Mouse (Mus musculus) megakaryocyte, embryonic 14.5 days (primary cell): ENCODE measurements around the gene Tldc2. TPM values are rescaled to one million over a fixed set of nuclear protein-coding genes. Genes with fewer than 3 reads are reported as not detected.

Source experiments
- H3K27me3 ChIP-seq: replicated peaks from 2 replicates; pipeline ENCODE3; 2012; ENCODE audit warnings: inconsistent platforms
- H3K36me3 ChIP-seq: replicated peaks from 2 replicates; pipeline ENCODE3; 2012; ENCODE audit warnings: low read length, inconsistent platforms, mixed read lengths
- H3K4me1 ChIP-seq: 2 replicates; pipeline ENCODE4 v1.6.1; 2012; ENCODE audit warnings: inconsistent platforms
- H3K4me3 ChIP-seq: replicated peaks from 2 replicates; pipeline ENCODE3; 2012; ENCODE audit warnings: moderate library complexity, mild to moderate bottlenecking, inconsistent platforms
- H3K9me3 ChIP-seq: 2 replicates; pipeline ENCODE4 v1.6.1; 2012; ENCODE audit warnings: inconsistent platforms
- FLI1 ChIP-seq: IDR thresholded peaks from 2 replicates; pipeline ENCODE4 v1.6.1; 2012; ENCODE audit warnings: low read length, inconsistent platforms, mixed read lengths
- GATA1 ChIP-seq: IDR thresholded peaks from 3 replicates; pipeline ENCODE4 v1.6.1; 2012; ENCODE audit warnings: mixed read lengths, low read length, inconsistent platforms, borderline replicate concordance
- polyA plus RNA-seq: library from polyadenylated mRNA; stranded (reverse); fragments of >175 nt; gene quantifications from 2 replicates; pipeline ENCODE4 v1.2.3, GENCODE M21; 2012; ENCODE audit warnings: low replicate concordance; ENCODE audit not compliant: insufficient read depth

Gene Tldc2
- polyA plus RNA-seq, 1 experiment, result not detected

DNA sequence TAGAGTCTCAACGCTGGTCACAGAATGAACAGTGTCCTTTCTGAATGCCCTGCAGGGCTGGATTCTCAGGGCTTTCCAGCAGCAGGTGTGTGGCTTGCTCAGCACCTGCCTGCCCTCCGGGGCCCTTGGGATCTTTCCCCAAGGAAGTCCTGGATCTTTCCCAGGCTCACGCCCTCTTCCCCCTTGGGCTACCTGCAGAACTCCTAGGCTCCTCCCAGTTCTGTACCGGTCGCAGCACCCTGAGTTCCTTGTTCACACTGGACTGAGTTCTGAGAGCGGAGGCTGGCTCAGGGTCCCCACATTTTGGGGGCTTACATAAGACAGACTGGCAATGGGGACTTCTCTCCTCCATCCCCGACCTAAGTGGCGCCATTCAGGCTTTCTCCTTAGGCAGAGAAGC, 27.7 kb upstream of the Tldc2 start:
- H3K4me3 ChIP-seq, result no peak overlapping the region
- H3K9me3 ChIP-seq, result no peaks in the 10 kb centered on the region
- peaks cover 62% of the 10 kb centered on the region for H3K4me1 ChIP-seq
- TF ChIP-seq FLI1 (no peak), GATA1 (no peak)
- peaks cover 64% of the 10 kb centered on the region for H3K36me3 ChIP-seq
- no peaks in the 10 kb centered on the region for H3K27me3 ChIP-seq

DNA sequence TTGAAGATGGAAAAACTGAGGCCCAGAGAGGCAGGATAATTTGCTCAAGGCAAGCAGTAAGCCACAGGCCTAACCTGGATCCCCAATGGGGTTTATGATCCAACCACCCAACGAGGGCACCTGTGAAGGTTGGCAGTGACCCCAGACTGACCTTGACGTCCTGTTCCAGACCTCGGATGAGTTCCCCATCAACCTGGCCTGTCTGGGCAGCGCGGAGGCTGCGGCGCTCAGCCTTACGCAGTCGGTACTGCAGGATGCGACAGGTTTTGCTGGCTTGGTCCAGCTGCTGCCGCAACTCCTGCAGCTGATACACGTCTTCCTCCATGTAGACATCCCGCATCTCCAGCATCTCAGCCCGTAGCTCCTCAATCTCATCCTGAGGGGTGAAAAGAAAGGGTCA, 26.8 kb upstream of the Tldc2 start:
- no peak overlapping the region for H3K4me3 ChIP-seq
- no peak for TF ChIP-seq FLI1
- no peak for TF ChIP-seq GATA1
- no peaks in the 10 kb centered on the region for H3K9me3 ChIP-seq
- peaks cover 59% of the 10 kb centered on the region for H3K36me3 ChIP-seq
- H3K27me3 ChIP-seq, result no peaks in the 10 kb centered on the region
- H3K4me1 ChIP-seq, result peaks cover 62% of the 10 kb centered on the region

DNA sequence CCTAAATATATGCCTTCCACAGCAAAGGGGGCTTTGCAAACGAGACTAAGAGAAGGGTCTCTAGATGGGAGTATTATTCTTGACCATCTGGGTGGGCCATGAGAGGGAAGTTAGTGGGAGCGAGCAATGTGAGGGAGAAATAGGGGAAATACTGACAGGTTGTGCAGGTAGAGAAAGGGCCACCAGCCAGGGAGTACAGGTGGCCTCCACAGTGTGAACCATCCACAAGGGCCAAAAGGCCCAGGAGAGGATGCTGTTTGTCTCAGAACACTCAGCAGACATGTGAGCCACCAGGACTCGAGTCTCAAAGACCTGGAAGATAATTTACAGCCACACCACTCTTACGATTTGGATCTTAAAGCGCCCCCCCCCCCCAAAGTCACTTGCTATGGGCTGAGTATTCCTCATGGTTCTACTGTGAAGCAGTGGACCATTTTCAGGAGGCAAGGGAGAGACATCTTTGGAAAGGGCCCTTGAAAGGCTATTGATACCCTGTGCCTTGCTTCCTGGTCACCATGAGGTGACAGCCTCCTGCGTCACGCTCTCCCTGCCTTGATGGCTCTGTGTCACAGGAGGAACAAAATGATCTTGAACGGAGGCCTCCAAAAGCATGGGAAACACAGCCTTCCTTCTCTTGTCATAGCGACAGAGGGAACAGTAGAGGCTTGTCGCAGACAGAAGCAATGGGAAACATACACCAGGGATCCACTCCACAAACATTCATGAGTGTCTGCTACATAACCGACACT, 26.1 kb upstream of the Tldc2 start:
- no peaks in the 10 kb centered on the region for H3K27me3 ChIP-seq
- peaks cover 62% of the 10 kb centered on the region for H3K4me1 ChIP-seq
- TF ChIP-seq GATA1, result no peak
- H3K9me3 ChIP-seq, result no peaks in the 10 kb centered on the region
- H3K36me3 ChIP-seq, result peaks cover 62% of the 10 kb centered on the region
- H3K4me3 ChIP-seq, result no peak overlapping the region

DNA sequence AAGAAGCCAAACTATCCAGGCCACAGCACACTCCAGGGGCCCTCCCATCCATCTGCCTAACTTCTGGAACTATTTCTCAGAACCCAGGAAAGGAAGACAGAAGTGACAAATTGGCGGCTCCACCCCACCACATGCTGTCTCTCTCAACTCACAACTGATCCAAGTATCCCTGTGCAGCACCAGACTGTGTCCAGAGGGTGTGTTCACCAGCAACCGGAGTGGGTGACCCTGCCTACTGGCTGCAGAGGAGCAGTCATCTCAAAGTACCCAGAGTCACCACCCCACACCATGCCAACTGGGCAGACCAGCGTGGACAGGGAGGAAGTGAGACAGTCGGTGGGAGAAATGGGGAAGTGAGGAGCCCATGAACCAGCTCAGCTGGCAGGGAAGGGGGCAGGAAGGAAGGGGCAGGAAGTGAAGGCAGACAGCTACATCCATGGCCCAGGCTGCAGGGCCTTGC, 23.6 kb upstream of the Tldc2 start:
- Histone ChIP-seq H3K9me3 (no peaks in the 10 kb centered on the region), H3K4me1 (peaks cover 69% of the 10 kb centered on the region), H3K36me3 (peaks cover 57% of the 10 kb centered on the region), H3K4me3 (peak overlapping the region; percentile 85), H3K27me3 (no peaks in the 10 kb centered on the region)
- TF ChIP-seq FLI1, result no peak; the same call in 1 of the 2 replicates
- no peak for TF ChIP-seq GATA1

DNA sequence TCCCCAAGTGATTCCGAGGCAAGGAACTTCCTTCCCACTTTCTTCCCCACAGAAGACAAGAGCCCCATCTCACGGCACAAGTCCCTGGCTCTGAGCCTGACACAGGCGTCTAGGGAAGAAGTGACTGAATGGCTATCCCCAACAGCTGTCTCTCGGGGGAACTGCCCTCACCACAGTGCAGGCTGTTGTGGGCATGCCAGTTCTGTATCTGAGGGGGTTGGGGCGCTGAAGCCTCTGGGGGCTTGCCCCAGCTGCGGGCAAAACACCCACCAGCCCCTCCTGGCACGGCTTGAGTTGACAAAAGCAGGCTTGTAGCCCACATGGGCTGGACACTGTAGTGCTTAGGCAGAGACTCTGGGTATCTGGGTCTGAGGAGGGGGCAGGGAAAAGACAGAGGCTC, 22.7 kb upstream of the Tldc2 start:
- Histone ChIP-seq H3K4me1 (peaks cover 72% of the 10 kb centered on the region), H3K36me3 (peaks cover 50% of the 10 kb centered on the region), H3K4me3 (no peak overlapping the region), H3K27me3 (no peaks in the 10 kb centered on the region), H3K9me3 (no peaks in the 10 kb centered on the region)
- TF ChIP-seq GATA1 (no peak), FLI1 (no peak)

DNA sequence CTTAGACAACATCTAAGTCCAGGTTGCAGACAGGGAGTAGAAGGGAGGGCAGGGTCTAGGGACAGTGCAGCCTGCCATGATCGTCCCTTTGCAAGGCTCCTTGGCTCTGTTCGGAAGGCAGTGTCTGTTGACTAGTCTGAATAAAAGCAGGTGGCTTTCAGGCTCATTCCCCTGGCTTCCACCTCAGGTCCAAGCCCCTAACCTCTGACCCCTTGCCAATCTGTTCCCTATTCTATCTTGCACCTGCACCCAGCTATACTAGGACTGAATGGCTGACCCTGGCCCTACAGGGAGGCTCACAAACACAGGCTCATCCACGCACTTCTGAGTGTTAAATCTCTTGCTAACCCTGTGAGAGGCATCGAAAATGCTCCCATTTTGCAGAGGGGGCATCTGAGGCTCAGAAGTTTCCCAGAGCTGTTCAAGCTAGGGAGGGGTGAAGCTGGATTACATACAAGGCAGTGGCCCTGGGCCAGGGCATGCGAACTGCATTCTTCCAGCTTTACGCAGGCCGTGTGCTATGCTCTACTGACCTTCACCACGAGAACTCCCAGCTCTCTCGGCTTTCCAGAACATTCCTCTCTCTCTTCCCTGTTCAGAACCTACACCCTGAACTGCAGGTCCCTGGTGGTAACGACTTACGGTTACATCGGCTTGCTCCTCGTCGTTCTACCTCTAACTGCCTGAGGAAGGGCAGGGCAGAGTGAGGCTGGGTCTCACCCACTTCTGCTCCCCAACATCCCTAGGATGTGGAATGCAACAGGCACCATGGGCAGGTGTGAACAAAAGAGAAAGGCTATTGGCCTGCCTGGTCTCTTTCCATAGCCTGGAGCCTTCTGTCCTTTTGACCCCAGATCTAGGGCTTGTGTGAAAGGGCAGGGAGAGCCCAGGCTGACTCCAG, 21.6 kb upstream of the Tldc2 start:
- Histone ChIP-seq H3K4me3 (no peak overlapping the region), H3K9me3 (no peaks in the 10 kb centered on the region), H3K36me3 (peaks cover 40% of the 10 kb centered on the region), H3K4me1 (peaks cover 80% of the 10 kb centered on the region), H3K27me3 (no peaks in the 10 kb centered on the region)
- TF ChIP-seq GATA1 (no peak), FLI1 (no peak)

DNA sequence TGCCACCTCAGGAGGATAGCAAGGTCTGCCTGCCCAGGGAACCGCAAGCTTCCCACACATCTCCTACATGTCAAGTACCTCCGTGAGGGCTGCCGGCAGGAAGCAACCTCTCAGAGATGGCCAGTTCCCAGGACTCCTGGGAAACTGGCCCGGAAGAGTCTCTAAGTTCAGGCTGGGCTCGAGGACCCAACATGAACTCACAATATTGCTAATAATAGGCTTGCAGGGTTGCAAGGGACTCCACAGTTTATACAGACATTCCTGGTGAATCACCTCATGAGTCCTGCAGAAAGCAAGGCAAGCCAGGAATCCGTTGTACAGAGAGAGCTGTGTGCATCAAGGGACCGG, 21.0 kb upstream of the Tldc2 start:
- H3K27me3 ChIP-seq, result no peaks in the 10 kb centered on the region
- no peak for TF ChIP-seq GATA1
- H3K4me3 ChIP-seq, result no peak overlapping the region
- peaks cover 86% of the 10 kb centered on the region for H3K4me1 ChIP-seq
- H3K9me3 ChIP-seq, result no peaks in the 10 kb centered on the region
- H3K36me3 ChIP-seq, result peaks cover 34% of the 10 kb centered on the region

DNA sequence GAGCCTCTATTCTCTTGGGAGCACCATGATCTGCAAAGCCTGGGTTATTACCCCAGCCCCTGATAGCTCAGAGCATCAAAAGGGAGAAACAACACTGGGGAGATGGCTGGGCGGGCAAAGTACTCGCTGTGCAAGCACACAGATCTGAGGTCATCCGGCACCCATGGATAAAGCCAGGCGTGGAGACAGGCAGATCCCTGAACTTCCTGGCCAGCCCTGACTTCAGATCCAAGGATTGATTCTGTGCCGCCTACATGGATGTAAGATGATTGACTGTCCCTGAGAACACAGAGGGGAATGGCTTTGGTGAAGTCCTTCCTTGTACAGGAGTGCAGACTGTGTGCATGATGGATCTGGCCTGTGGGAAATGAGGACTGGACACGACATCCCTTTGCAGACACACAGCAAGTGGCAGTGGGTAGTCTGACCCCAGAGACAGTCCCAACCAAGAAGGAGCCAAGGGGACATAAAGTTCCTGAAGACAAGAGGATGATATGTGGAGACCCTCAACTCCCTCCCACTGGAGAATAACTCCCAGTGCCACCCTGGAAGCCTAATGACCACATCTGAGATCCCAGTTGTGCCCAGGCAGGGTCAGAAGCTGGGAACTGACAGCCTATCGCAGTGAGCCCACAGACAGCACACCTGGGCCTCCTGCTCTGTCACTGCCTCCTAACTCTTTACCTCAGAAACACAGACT, 20.0 kb upstream of the Tldc2 start:
- no peaks in the 10 kb centered on the region for H3K9me3 ChIP-seq
- peaks cover 88% of the 10 kb centered on the region for H3K4me1 ChIP-seq
- peaks cover 26% of the 10 kb centered on the region for H3K36me3 ChIP-seq
- no peak overlapping the region for H3K4me3 ChIP-seq
- H3K27me3 ChIP-seq, result no peaks in the 10 kb centered on the region
- no peak for TF ChIP-seq FLI1

DNA sequence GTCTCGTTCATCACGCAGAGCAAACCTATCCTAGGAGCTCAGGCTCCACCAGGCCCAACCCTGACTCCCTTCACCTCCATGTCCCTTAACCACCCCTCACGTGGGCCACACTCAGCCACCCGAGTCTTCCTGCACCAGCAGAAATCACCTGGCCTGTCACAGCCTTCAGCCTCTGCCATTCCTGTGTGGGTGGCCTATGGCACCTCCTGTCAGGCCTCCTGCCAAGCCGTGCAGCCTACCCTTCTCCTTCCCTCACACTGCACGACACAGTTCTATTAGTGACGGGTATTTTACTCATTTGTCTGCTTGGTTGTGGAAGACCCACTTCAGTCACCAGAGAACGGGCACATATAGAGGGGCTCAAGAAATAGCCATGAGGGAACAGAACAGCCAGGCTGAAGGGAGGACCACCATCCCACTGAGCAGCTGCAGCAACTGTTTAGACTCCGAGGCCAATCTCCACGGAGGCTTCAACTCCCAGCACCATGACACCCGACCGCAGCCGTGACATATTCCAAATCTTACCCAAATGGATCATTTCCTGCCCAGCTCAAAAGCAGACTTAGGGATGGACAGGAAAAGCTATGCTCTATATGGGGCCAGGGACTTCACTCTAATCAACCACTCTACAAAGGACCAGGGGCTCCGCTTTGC, 18.0 kb upstream of the Tldc2 start:
- peaks cover 40% of the 10 kb centered on the region for H3K36me3 ChIP-seq
- no peak overlapping the region for H3K4me3 ChIP-seq
- no peaks in the 10 kb centered on the region for H3K27me3 ChIP-seq
- peaks cover 90% of the 10 kb centered on the region for H3K4me1 ChIP-seq
- H3K9me3 ChIP-seq, result no peaks in the 10 kb centered on the region
- no peak for TF ChIP-seq GATA1
- TF ChIP-seq FLI1, result no peak
